Mouse (Mus musculus) embryonic facial prominence, embryonic 10.5 days (tissue): ENCODE results near the gene Zbtb16. TPM values are rescaled to one million over a fixed set of nuclear protein-coding genes. Genes with fewer than 3 reads are reported as not detected.
A peak's percentile ranks its signal among the peaks of the same experiment; 100 is the strongest.

Experiments
- DNase-seq: peaks from one replicate; pipeline ENCODE4 v3.0.0-alpha.2; 2017; ENCODE audit warnings: low spot score
- H3K27ac ChIP-seq: fragments of 300-500 bp; sonication (generic); replicated peaks from 2 replicates; pipeline ENCODE4 v1.5.1; 2016; ENCODE audit warnings: mild to moderate bottlenecking
- H3K27me3 ChIP-seq: fragments of 300-500 bp; sonication (generic); replicated peaks from 2 replicates; pipeline ENCODE4 v1.6.1; 2016; ENCODE audit warnings: low read depth, mild to moderate bottlenecking; ENCODE audit not compliant: poor library complexity, severe bottlenecking
- H3K36me3 ChIP-seq: fragments of 300-500 bp; sonication (generic); replicated peaks from 2 replicates; pipeline ENCODE4 v1.6.1; 2016; ENCODE audit warnings: mild to moderate bottlenecking, moderate library complexity
- H3K4me1 ChIP-seq: fragments of 300-500 bp; sonication (generic); 2 replicates; pipeline ENCODE4 v1.6.1; 2016
- H3K4me3 ChIP-seq: fragments of 300-500 bp; sonication (generic); 2 replicates; pipeline ENCODE4 v1.5.1; 2016; ENCODE audit warnings: mild to moderate bottlenecking, moderate library complexity
- H3K9me3 ChIP-seq: fragments of 300-500 bp; sonication (generic); 2 replicates; pipeline ENCODE4 v1.6.1; 2016; ENCODE audit warnings: mild to moderate bottlenecking
- WGBS: fragments of 180-500 bp; shearing (Covaris S2); methylation state at CpG from one replicate; pipeline ENCODE4 v1.1.7; 2016; 5-methylcytosine and 5-hydroxymethylcytosine counted together
- polyA plus RNA-seq: library from polyadenylated mRNA; unstranded; fragments of >200 nt; fragmentation: Nextera tagmentation; extraction: Ambion mirVana; gene quantifications from 2 replicates; pipeline ENCODE4 v1.2.1, GENCODE M21; 2016

Gene Zbtb16
- polyA plus RNA-seq, 1 experiment from 2014 or later: 15.8 TPM

GRCm38 (mm10) chr9:48837181-48837580 lies 1.2 kb upstream of the Zbtb16 start:
- H3K27ac ChIP-seq: no peak overlapping the region
- peaks cover 13% of the 10 kb centered on the region for H3K36me3 ChIP-seq
- H3K4me1 ChIP-seq: peaks cover 61% of the 10 kb centered on the region
- peaks cover 82% of the 10 kb centered on the region for H3K27me3 ChIP-seq
- 3% methylated on average over 14 of the region's 14 CpGs for WGBS
- DNase-seq: peak; percentile 46
- peak overlapping the region; percentile 89 for H3K4me3 ChIP-seq
- H3K9me3 ChIP-seq: no peaks in the 10 kb centered on the region

DNA sequence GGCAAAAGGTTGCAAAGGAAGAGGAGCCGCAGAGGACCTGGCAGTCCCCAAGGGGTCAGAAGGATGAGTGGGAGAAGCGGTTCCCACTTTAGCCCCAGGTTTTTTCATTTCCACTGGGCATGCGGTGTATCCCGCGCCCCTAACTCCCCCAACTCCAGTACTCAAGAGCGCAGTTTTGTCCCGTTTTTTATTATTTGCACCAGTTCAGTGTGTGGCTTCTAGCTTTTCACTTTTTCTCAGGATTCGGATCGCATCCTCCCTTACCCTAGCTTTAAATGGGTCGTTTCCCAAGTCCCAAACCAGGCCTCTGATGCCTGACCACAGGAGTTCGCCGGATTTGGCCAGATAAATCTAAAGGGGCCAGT lies 526 bp upstream of the Zbtb16 start:
- DNase-seq: no peak
- 1% methylated on average over 12 of the region's 12 CpGs for WGBS
- Histone ChIP-seq H3K4me1 (peaks cover 67% of the 10 kb centered on the region), H3K4me3 (peak overlapping the region; percentile 89), H3K36me3 (peaks cover 20% of the 10 kb centered on the region), H3K9me3 (no peaks in the 10 kb centered on the region), H3K27ac (peak overlapping the region; percentile 85), H3K27me3 (peaks cover 88% of the 10 kb centered on the region)

GRCm38 (mm10) chr9:48834541-48835411 lies 1.2 kb downstream of the Zbtb16 start:
- WGBS: under 1% methylated on average over 65 of the region's 65 CpGs
- peaks cover 72% of the 10 kb centered on the region for H3K4me1 ChIP-seq
- H3K27ac ChIP-seq: peak overlapping the region; percentile 85

DNA sequence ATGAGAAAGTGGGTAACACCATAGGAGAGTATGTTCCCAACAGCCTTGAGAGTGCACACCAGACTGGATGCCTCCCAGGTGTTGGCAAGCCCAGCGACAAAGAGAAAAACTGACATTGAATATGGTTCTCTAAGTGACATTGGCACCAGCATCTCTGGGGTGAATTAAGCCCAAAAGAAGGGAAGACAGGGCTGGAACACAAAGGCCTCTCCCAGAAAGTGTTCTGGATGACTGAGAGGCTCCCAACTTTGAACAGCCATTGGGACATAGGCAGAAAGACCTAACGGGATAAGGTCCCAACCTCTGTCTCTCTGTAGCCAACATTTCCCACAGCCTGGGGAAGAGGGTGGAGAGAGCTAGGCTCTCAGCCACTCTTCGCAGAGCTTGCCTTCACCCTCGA lies 2.0 kb downstream of the Zbtb16 start:
- Histone ChIP-seq H3K27me3 (peaks cover 87% of the 10 kb centered on the region), H3K27ac (0 out of 2 replicates have a peak overlapping the region, but pooled peaks have one; percentile 85), H3K4me3 (peak overlapping the region; percentile 89), H3K4me1 (peaks cover 74% of the 10 kb centered on the region), H3K36me3 (peaks cover 42% of the 10 kb centered on the region), H3K9me3 (no peaks in the 10 kb centered on the region)
- DNase-seq: no peak
- 20% methylated on average over 4 of the region's 4 CpGs for WGBS

More at GRCm38 (mm10) chr9:48834541-48835411, 1.2 kb downstream of the Zbtb16 start:
- peak overlapping the region; percentile 89 for H3K4me3 ChIP-seq
- peak; percentile 74 for DNase-seq
- H3K27me3 ChIP-seq: peaks cover 93% of the 10 kb centered on the region
- H3K9me3 ChIP-seq: no peaks in the 10 kb centered on the region
- H3K36me3 ChIP-seq: peaks cover 37% of the 10 kb centered on the region

DNA sequence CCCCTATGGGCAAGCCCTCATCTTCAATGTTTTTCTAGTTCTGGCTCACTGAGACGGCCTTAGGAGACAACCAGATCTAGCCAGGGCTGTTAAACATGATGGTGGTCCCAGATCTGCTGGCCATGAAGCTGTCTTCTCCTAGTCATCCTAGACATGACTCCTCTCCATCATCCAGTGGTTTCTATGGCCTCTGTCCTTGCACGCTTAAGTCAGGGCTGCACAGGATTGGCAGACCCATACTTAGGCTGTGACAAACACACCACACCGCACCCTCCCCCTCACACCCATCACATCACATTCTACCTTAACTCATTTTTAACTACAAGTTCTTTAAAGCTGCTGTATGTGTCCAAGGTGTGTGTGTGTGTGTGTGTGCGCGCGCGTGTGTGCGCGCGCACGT lies 2.5 kb downstream of the Zbtb16 start:
- peak overlapping the region; percentile 89 for H3K4me3 ChIP-seq
- peaks cover 82% of the 10 kb centered on the region for H3K27me3 ChIP-seq
- DNase-seq: no peak
- 89% methylated on average over 11 of the region's 11 CpGs for WGBS
- H3K9me3 ChIP-seq: no peaks in the 10 kb centered on the region
- H3K27ac ChIP-seq: no peak overlapping the region
- H3K4me1 ChIP-seq: peaks cover 79% of the 10 kb centered on the region
- peaks cover 48% of the 10 kb centered on the region for H3K36me3 ChIP-seq

GRCm38 (mm10) chr9:48832473-48833100 lies 3.4 kb downstream of the Zbtb16 start:
- peaks cover 80% of the 10 kb centered on the region for H3K4me1 ChIP-seq
- WGBS: 92% methylated on average over 20 of the region's 20 CpGs
- DNase-seq: no peak
- no peak overlapping the region for H3K4me3 ChIP-seq
- H3K9me3 ChIP-seq: no peaks in the 10 kb centered on the region
- no peak overlapping the region for H3K27ac ChIP-seq
- H3K27me3 ChIP-seq: peaks cover 73% of the 10 kb centered on the region
- H3K36me3 ChIP-seq: peaks cover 57% of the 10 kb centered on the region

DNA sequence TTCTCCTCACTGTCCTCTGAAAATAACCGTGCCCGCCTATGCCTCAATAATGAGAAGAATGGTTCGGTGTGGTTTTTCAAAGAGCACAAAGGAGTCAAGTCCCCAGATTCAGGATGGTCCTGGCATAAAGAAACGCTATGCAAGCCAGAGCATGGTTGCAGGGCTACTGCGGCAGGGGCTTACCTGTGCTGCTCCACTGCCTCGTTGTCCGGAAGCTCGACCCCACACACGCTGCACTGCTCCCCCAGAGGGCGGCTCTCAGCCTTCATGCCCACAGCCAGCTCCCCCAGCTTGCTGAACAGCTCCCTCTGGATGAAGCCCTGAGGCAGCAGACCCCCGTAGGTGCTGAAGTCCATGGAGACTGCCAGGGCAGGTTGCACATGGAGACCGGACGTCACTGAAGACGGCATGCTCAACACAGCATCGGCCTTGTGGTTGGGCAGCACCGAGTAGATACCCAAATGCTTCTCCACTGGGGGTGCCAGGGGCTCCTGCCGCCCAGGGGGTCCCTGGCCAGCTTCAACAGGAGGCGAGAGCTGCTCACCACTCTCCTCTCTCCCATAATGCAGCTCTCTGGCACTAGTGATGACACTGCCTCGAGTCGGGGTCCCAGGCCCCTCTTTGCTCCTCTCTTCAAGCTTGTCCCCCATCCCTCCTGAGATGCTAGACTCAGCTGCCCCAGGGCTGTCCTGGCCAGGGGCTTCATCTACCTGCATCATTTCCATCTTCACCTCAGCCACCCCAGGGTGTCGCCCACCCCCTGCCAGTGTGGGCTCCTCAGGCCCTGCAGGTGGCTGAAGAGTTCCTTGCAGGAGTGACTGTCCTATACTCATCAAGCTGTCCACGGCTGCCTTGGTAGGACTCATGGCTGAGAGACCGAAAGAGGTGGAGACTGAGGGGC lies 4.2 kb downstream of the Zbtb16 start:
- Histone ChIP-seq H3K4me1 (peaks cover 74% of the 10 kb centered on the region), H3K27ac (no peak overlapping the region), H3K4me3 (no peak overlapping the region), H3K27me3 (peaks cover 65% of the 10 kb centered on the region), H3K36me3 (peaks cover 59% of the 10 kb centered on the region), H3K9me3 (no peaks in the 10 kb centered on the region)
- no peak for DNase-seq
- 85% methylated on average over 23 of the region's 23 CpGs for WGBS

DNA sequence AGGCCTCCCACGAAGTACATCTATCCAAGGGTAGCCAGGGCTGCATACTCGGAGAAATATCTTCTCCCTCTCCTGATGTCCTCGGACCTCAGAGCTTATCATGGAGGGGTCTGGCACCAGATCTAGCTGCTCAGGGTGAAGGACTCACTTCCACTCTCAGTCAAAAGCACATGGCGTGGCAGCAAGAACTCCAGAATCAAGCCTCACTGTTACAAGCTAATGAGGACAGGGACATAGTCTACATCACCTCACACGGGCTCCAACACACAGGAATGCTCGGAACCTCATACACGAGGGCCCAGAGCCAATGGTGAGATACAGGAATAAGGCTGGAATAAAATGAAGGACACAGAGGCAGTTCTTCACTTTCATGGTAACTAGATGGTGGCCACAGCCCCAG lies 7.2 kb downstream of the Zbtb16 start:
- Histone ChIP-seq H3K4me1 (peaks cover 65% of the 10 kb centered on the region), H3K36me3 (peaks cover 70% of the 10 kb centered on the region), H3K27me3 (peaks cover 61% of the 10 kb centered on the region), H3K4me3 (no peak overlapping the region), H3K9me3 (no peaks in the 10 kb centered on the region), H3K27ac (0 out of 2 replicates have a peak overlapping the region, but pooled peaks have one; percentile 11)
- DNase-seq: no peak
- WGBS: 83% methylated on average over 7 of the region's 7 CpGs

DNA sequence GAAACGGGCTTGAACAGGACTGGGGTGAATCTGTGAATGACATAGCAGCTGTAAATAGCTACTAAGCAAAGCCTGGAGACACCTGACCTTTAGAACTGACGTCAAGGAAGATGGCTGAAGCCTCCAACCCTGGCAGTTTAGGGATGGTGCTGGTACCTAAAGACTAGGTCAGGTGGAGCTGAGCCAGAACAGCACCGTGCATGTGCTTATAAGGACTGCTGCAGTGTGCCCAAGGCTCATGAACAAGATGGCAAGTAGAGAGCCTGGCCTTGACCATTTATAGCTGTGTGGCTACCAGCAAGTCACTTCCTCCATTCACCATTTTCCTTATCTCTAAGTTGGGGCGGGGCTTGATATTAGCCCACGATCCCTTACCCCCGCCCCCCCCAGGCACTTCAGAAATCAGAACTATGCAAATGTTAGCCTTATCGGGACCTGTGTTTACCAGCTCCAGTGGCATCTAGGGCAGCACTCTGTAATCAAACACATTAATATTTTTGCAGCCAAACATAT lies 9.6 kb downstream of the Zbtb16 start:
- no peak overlapping the region for H3K27ac ChIP-seq
- peaks cover 37% of the 10 kb centered on the region for H3K27me3 ChIP-seq
- 87% methylated on average over 7 of the region's 7 CpGs for WGBS
- peaks cover 49% of the 10 kb centered on the region for H3K36me3 ChIP-seq
- H3K9me3 ChIP-seq: no peaks in the 10 kb centered on the region
- peaks cover 65% of the 10 kb centered on the region for H3K4me1 ChIP-seq
- H3K4me3 ChIP-seq: no peak overlapping the region
- DNase-seq: no peak

DNA sequence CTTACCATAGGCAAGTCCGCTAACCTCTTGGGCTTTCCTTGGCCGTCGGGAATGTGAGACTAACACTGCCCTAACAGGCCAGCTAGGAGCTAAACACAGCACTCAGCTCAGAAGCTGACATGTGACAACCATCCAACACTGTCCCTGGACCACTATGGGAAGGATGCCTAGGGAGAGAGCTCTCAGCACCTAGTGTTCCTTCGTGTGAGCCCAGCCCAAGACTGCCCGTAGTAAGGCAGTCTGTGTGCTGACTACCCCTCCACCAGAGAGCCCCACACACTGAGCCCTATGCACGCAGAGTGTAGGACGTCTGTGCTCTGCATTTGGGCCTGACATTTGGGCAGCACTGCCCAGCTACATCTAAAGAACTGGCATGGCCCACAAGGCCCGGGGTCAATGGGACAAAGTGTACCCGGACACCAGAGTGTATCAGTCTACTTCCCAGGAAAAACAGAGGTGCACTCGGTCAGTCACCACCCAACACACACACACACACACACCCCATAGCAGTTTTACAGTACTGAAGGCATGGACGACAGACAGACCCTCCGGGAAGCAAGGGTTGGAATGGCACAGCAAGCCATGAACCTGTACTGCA lies 11.4 kb downstream of the Zbtb16 start:
- 64% methylated on average over 12 of the region's 12 CpGs for WGBS
- DNase-seq: no peak
- Histone ChIP-seq H3K9me3 (no peaks in the 10 kb centered on the region), H3K4me1 (peaks cover 79% of the 10 kb centered on the region), H3K27ac (peak overlapping the region; percentile 70), H3K27me3 (peaks cover 30% of the 10 kb centered on the region), H3K36me3 (peaks cover 32% of the 10 kb centered on the region), H3K4me3 (no peak overlapping the region)

- DNase-seq: peak; percentile 39
- Histone ChIP-seq H3K4me1 (peaks cover 83% of the 10 kb centered on the region), H3K36me3 (peaks cover 26% of the 10 kb centered on the region), H3K4me3 (peak overlapping the region; percentile 39; the same call in 1 of the 2 replicates), H3K27me3 (peaks cover 36% of the 10 kb centered on the region), H3K27ac (peak overlapping the region; percentile 66), H3K9me3 (no peaks in the 10 kb centered on the region)
- WGBS: 19% methylated on average over 6 of the region's 6 CpGs
Measured at GRCm38 (mm10) chr9:48823851-48824250, 12.2 kb downstream of the Zbtb16 start.

GRCm38 (mm10) chr9:48823319-48823705 lies 12.7 kb downstream of the Zbtb16 start:
- WGBS: 16% methylated on average over 7 of the region's 7 CpGs
- Histone ChIP-seq H3K4me3 (peak overlapping the region; percentile 39), H3K27ac (peak overlapping the region; percentile 66), H3K36me3 (peaks cover 20% of the 10 kb centered on the region), H3K9me3 (no peaks in the 10 kb centered on the region), H3K27me3 (peaks cover 41% of the 10 kb centered on the region), H3K4me1 (peaks cover 83% of the 10 kb centered on the region)
- DNase-seq: no peak
